Mouse (Mus musculus): ENCODE results near the gene Gprc5a. TPM values are rescaled to one million over a fixed set of nuclear protein-coding genes. Genes with fewer than 3 reads are reported as not detected.
A peak's percentile ranks its signal among the peaks of the same experiment; 100 is the strongest.

Gprc5a gene
- polyA plus RNA-seq, 1 experiment: not detected

DNA sequence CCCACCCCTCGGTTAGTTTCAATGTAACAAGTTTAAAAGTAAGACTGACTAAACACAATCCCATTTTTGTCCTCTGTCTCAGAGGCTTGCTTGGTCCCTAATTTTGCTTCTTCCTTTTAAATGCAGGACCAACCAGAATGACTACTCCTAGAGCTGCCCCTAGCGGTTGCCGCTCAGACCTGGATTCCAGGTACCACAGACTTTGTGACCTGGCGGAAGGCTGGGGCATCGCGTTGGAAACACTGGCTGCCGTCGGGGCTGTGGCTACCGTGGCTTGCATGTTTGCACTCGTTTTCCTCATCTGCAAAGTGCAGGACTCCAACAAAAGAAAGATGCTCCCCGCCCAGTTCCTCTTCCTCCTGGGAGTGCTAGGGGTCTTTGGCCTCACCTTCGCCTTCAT is 13.0 kb downstream of the Gprc5a start:
- 71% methylated on average over 12 of the region's 12 CpGs for WGBS
- no peak overlapping the region for H3K4me3 ChIP-seq (replicated peaks; ENCODE audit: control insufficient read depth, low read depth, low read length)

DNA sequence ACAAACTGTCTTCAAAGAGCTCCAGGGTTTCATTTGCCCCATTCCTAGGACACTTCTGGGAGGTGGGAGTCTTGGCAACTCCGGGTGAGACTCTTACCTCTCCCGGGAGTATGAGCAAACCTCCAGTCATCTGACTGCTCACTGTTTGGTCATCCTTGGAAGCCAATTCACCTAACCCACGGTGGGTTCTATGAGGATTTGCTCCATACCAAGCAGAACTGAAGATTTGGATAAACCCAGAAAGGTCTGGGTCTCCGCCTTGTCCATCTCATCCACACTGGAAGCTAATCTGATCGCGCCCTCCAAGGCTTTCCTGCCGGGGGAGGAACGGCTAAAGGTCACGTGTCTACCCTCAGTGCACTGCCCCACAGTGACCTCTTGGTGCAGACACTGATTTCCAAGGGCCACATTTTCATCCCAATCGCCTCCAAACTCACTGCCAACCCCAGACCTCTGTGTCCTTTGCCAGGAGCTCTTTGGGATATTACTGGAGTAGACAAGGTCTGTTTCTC is 18.6 kb downstream of the Gprc5a start:
- H3K27ac ChIP-seq (ENCODE audit: control insufficient read depth, insufficient read depth, low read depth, low read length, poor library complexity): no peak overlapping the region
- TF ChIP-seq CTCF (IDR thresholded peaks at IDR 0.05; ENCODE audit: control insufficient read depth, insufficient read depth, low read length) (no peak), POLR2A (IDR thresholded peaks at IDR 0.05; ENCODE audit: borderline replicate concordance, control insufficient read depth, low read depth, low read length) (no peak)
- no peaks in the 10 kb centered on the region; the same call in 1 of the 2 replicates for H3K4me1 ChIP-seq (ENCODE audit: control insufficient read depth, insufficient read depth, low read length)
- no peak overlapping the region for H3K4me3 ChIP-seq (replicated peaks; ENCODE audit: control insufficient read depth, low read depth, low read length)
- WGBS: 79% methylated on average over 10 of the region's 10 CpGs

More for the DNA sequence above, 13.0 kb downstream of the Gprc5a start:
- TF ChIP-seq CTCF (IDR thresholded peaks at IDR 0.05; ENCODE audit: control insufficient read depth, insufficient read depth, low read length): no peak
- TF ChIP-seq POLR2A (IDR thresholded peaks at IDR 0.05; ENCODE audit: borderline replicate concordance, control insufficient read depth, low read depth, low read length): no peak
- no peaks in the 10 kb centered on the region for H3K4me1 ChIP-seq (ENCODE audit: control insufficient read depth, insufficient read depth, low read length)
- no peak overlapping the region for H3K27ac ChIP-seq (ENCODE audit: control insufficient read depth, insufficient read depth, low read depth, low read length, poor library complexity)

DNA sequence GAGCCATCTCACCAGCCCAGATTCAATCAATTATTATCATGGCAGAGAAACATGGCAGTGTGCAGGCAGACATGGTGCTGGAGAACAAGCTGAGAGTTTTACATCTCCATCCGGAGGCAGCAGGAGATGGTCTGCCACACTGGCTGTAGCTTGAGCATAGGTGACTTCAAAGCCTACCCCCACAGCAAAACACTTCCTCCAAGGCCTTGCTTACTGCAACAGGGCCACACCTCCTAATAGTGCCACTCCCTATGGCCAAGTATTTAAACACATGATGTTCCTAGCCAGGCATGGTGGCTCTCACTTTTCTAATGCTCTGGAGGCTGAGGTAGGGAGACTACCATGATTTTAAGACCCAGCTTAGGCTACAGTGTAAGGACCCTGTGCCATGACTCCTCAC is 20.3 kb downstream of the Gprc5a start:
- WGBS: 73% methylated on average over 1 of the region's 1 CpGs
- Histone ChIP-seq H3K27ac (ENCODE audit: control insufficient read depth, insufficient read depth, low read depth, low read length, poor library complexity) (no peak overlapping the region), H3K4me3 (replicated peaks; ENCODE audit: control insufficient read depth, low read depth, low read length) (no peak overlapping the region), H3K4me1 (ENCODE audit: control insufficient read depth, insufficient read depth, low read length) (no peaks in the 10 kb centered on the region; the same call in 1 of the 2 replicates)
- no peak for TF ChIP-seq POLR2A (IDR thresholded peaks at IDR 0.05; ENCODE audit: borderline replicate concordance, control insufficient read depth, low read depth, low read length)
- no peak for TF ChIP-seq CTCF (IDR thresholded peaks at IDR 0.05; ENCODE audit: control insufficient read depth, insufficient read depth, low read length)

DNA sequence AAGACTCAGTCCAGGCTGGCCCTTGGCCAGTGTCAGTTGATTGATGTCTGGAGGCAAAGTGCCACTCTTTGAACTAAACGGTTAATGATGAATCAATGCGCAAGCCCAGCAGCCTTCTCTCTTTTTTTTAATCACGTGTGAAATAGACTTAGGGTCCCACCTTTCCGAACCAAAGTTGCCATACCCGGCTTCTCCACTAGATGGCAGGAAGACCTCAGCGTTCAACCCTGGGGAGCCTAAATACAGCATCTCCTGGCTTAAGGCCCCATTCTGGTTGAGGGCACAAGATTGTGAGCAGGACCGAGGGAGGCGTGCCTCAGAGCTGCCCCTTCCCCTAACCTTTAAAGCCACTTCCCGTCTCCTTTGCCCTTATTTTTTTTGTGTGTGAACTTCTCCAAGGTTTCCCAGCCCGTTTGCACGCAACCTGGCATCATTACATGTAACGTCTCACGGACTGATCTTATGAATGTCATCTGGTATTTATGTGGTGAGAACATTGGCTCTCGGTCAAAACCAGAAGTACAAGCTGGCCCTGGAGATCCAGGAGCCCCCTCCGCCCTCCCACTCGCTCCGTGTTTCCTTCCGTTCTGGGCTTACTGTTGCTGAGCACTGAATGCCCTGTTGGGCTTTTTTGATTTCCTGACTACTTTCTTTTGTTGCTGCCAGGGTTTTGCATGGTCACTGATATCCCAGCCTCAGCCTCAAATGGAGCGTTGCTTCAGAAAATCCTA is 22.4 kb downstream of the Gprc5a start:
- 6% methylated on average over 19 of the region's 19 CpGs for WGBS
- no peak overlapping the region for H3K4me3 ChIP-seq (replicated peaks; ENCODE audit: control insufficient read depth, low read depth, low read length)
- H3K27ac ChIP-seq (ENCODE audit: control insufficient read depth, insufficient read depth, low read depth, low read length, poor library complexity): no peak overlapping the region
- H3K4me1 ChIP-seq (ENCODE audit: control insufficient read depth, insufficient read depth, low read length): no peaks in the 10 kb centered on the region; the same call in 1 of the 2 replicates
- TF ChIP-seq POLR2A (IDR thresholded peaks at IDR 0.05; ENCODE audit: borderline replicate concordance, control insufficient read depth, low read depth, low read length): no peak
- TF ChIP-seq CTCF (IDR thresholded peaks at IDR 0.05; ENCODE audit: control insufficient read depth, insufficient read depth, low read length): peak; percentile 73

DNA sequence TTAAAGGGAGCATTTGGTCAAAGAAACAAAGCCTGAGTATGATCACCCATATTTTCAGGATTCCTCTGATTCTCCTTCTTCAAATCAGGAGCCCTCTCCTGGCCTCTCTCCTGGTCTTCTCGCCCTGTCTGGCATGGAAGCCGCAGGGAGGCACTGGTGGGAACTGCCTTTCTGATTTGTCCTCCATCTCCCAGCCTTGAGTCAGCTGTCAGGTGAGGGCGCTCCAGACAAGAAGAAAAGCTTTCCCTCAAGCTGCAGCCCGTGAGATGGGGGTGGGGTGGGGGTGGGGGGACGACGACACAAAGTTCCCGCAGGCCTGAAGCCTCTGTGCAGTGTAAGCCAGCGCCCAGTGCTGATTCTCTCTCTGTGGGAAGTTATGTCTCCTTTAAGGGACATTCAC is 24.3 kb downstream of the Gprc5a start:
- 59% methylated on average over 8 of the region's 8 CpGs for WGBS
- TF ChIP-seq POLR2A (IDR thresholded peaks at IDR 0.05; ENCODE audit: borderline replicate concordance, control insufficient read depth, low read depth, low read length): no peak
- no peak for TF ChIP-seq CTCF (IDR thresholded peaks at IDR 0.05; ENCODE audit: control insufficient read depth, insufficient read depth, low read length)
- H3K4me3 ChIP-seq (replicated peaks; ENCODE audit: control insufficient read depth, low read depth, low read length): no peak overlapping the region
- no peak overlapping the region for H3K27ac ChIP-seq (ENCODE audit: control insufficient read depth, insufficient read depth, low read depth, low read length, poor library complexity)
- no peaks in the 10 kb centered on the region; the same call in 1 of the 2 replicates for H3K4me1 ChIP-seq (ENCODE audit: control insufficient read depth, insufficient read depth, low read length)

DNA sequence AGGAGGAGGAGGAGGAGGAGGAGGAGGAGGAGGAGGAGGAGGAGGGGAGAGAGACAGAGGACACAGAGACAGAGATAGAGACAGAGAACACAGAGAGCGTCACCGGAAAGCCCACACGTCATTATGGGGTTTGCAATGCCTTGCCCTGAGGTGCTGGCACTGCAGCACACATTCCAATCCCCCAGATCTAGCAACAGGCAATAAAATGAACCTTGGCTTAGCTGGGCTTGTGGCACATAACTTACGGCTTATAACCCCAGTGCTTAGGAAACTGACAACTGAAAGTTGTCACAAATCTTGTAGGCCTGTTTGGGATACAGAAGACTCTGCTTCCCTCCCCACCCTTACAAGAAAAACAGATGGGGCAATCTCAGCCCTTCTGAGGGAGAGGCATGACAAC is 25.2 kb downstream of the Gprc5a start:
- no peak for TF ChIP-seq CTCF (IDR thresholded peaks at IDR 0.05; ENCODE audit: control insufficient read depth, insufficient read depth, low read length)
- no peak for TF ChIP-seq POLR2A (IDR thresholded peaks at IDR 0.05; ENCODE audit: borderline replicate concordance, control insufficient read depth, low read depth, low read length)
- H3K4me3 ChIP-seq (replicated peaks; ENCODE audit: control insufficient read depth, low read depth, low read length): no peak overlapping the region
- H3K27ac ChIP-seq (ENCODE audit: control insufficient read depth, insufficient read depth, low read depth, low read length, poor library complexity): no peak overlapping the region
- 89% methylated on average over 4 of the region's 4 CpGs for WGBS
- no peaks in the 10 kb centered on the region; the same call in 1 of the 2 replicates for H3K4me1 ChIP-seq (ENCODE audit: control insufficient read depth, insufficient read depth, low read length)

DNA sequence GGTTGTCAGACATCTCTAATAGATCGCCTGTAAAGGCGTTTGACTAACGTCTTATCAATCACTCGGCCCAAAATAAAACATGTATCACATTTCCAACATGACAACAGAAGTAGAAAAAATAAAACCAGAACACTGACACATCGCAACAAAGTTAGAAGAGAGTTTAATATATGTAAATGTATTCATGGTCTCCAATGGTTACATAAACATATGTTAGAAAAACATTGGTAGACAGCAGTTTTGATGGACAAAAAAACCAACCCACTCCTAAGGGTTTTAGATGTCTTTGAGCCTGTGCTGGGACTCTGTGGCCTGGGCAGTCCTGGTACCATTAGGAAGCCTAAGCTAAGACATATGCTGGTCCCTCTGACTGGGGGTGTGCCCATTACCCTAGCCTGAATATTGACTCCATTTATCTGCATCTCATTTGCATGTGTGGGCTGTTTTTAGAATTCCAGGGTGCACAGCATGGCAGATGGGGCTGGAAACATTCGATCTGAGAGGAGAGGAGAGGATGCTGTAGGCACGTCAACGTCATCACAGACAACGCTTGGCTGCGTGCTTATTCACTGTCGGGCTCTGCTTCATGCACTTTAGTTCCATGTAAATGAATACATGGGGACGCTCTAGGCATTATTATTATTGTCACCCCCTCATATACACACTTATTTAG is 27.5 kb downstream of the Gprc5a start:
- no peaks in the 10 kb centered on the region; the same call in 1 of the 2 replicates for H3K4me1 ChIP-seq (ENCODE audit: control insufficient read depth, insufficient read depth, low read length)
- no peak overlapping the region for H3K27ac ChIP-seq (ENCODE audit: control insufficient read depth, insufficient read depth, low read depth, low read length, poor library complexity)
- 86% methylated on average over 12 of the region's 12 CpGs for WGBS
- TF ChIP-seq POLR2A (IDR thresholded peaks at IDR 0.05; ENCODE audit: borderline replicate concordance, control insufficient read depth, low read depth, low read length): no peak
- no peak overlapping the region for H3K4me3 ChIP-seq (replicated peaks; ENCODE audit: control insufficient read depth, low read depth, low read length)

DNA sequence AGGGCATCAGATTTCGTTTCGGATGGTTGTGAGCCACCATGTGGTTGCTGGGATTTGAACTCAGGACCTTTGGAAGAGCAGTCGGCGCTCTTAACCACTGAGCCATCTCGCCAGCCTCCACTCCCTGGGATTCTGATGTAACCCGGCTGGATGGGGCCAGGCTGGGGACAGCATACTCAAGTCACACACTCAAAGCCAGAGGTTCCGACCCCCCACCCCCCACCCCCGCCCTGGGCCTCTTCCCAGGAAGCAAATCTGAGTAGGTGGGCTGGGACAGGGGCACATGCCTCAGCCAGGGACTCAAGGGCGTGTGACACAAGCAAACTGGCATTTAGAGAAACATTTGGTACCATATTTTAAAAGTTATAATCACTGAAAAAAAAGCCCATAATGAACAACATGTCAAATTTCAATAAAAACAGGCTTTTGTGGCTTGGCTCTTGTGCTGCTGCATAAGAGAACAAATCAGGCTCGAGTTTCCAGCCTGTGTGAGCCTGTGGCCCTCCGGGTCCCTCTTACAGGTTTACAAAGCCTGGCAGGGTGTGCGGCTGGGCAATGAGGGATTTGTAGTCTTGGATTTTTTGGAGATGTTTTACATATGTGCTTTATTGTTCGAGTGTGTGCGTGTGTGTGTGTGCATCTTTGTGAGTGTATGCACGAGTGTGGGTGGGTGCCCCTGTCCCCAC is 35.5 kb downstream of the Gprc5a start:
- Histone ChIP-seq H3K4me3 (replicated peaks; ENCODE audit: control insufficient read depth, low read depth, low read length) (no peak overlapping the region), H3K4me1 (ENCODE audit: control insufficient read depth, insufficient read depth, low read length) (no peaks in the 10 kb centered on the region), H3K27ac (ENCODE audit: control insufficient read depth, insufficient read depth, low read depth, low read length, poor library complexity) (no peak overlapping the region)
- TF ChIP-seq POLR2A (IDR thresholded peaks at IDR 0.05; ENCODE audit: borderline replicate concordance, control insufficient read depth, low read depth, low read length) (no peak), CTCF (IDR thresholded peaks at IDR 0.05; ENCODE audit: control insufficient read depth, insufficient read depth, low read length) (no peak)
- WGBS: 79% methylated on average over 15 of the region's 15 CpGs
